Comparison of ENCODE assay signal across 8 mouse cellular contexts in genomic region chr4:119172919-119173650, GRCm38 (mm10). TPM values are rescaled to one million over a fixed set of nuclear protein-coding genes. Genes with fewer than 3 reads are reported as not detected.
A peak's percentile ranks its signal among the peaks of the same experiment; 100 is the strongest.
DNase-seq lines count a peak whose midpoint lies in the region; ATAC-seq and TF ChIP-seq lines count a peak whose summit lies in the region.

No protein-coding gene starts in this region.

- no peak for TF ChIP-seq POLR2A in ES-Bruce4 (IDR thresholded peaks at IDR 0.05; ENCODE audit: insufficient read depth, low read length)

- DNase-seq in heart, adult 9 months (ENCODE audit: low spot score in 2 of 2), result no peak
- DNase-seq in layer of hippocampus, adult 8-10 months (ENCODE audit: low spot score in 2 of 2), result no peak
- DNase-seq in c-Kit-positive CD71-positive TER-119-positive erythroid progenitor cells, embryonic 14.5 days (ENCODE audit: low spot score), result no peak

- ATAC-seq in heart, embryonic 13.5 days (ENCODE audit: extremely low read depth, insufficient number of reproducible peaks, low FRiP score, low TSS enrichment), result no peak
- no peak for ATAC-seq in limb, embryonic 12.5 days (ENCODE audit: insufficient number of reproducible peaks, insufficient read depth, low FRiP score, low TSS enrichment, low read depth)
- no peak for ATAC-seq in neural tube, embryonic 15.5 days (ENCODE audit: low FRiP score)

- H3K9ac ChIP-seq in heart, embryonic 13.5 days, result peak overlapping the region; percentile 95
- peak overlapping the region; percentile 73 for H3K9ac ChIP-seq in ES-Bruce4 (ENCODE audit: low read depth, poor library complexity, severe bottlenecking)
- H3K9ac ChIP-seq in limb, embryonic 12.5 days (replicated peaks), result peak overlapping the region; percentile 81
- H3K9ac ChIP-seq in neural tube, embryonic 15.5 days (replicated peaks), result peak overlapping the region; percentile 87

- H3K4me3 ChIP-seq in heart, embryonic 13.5 days, result peak overlapping the region; percentile 90
- H3K4me3 ChIP-seq in ES-Bruce4 (ENCODE audit: low read depth, low read length), result peak overlapping the region; percentile 88
- peak overlapping the region; percentile 81 for H3K4me3 ChIP-seq in erythroblast, embryonic 14.5 days (replicated peaks)
- H3K4me3 ChIP-seq in limb, embryonic 12.5 days (replicated peaks), result peak overlapping the region; percentile 73
- peak overlapping the region; percentile 83 for H3K4me3 ChIP-seq in neural tube, embryonic 15.5 days (replicated peaks)

- WGBS in heart, embryonic 13.5 days, result 32% methylated on average over 18 of the region's 18 CpGs
- 44% methylated on average over 18 of the region's 18 CpGs for WGBS in limb, embryonic 12.5 days
- WGBS in neural tube, embryonic 15.5 days, result 39% methylated on average over 18 of the region's 18 CpGs

- no peak for TF ChIP-seq CTCF in ES-Bruce4 (IDR thresholded peaks at IDR 0.05; ENCODE audit: low read depth, low read length)

- H3K27me3 ChIP-seq in heart, embryonic 13.5 days (replicated peaks), result no peaks in the 10 kb centered on the region
- no peaks in the 10 kb centered on the region for H3K27me3 ChIP-seq in ES-Bruce4 (ENCODE audit: control insufficient read depth, insufficient read depth, low read length, poor library complexity, severe bottlenecking)
- H3K27me3 ChIP-seq in erythroblast, embryonic 14.5 days (ENCODE audit: control insufficient read depth), result no peaks in the 10 kb centered on the region
- no peaks in the 10 kb centered on the region for H3K27me3 ChIP-seq in limb, embryonic 12.5 days
- no peaks in the 10 kb centered on the region for H3K27me3 ChIP-seq in neural tube, embryonic 15.5 days (replicated peaks)

- peak overlapping the region; percentile 75 for H3K27ac ChIP-seq in heart, embryonic 13.5 days (replicated peaks)
- no peak overlapping the region for H3K27ac ChIP-seq in ES-Bruce4 (ENCODE audit: insufficient read depth, low read length)
- peak overlapping the region; percentile 41; the same call in 1 of the 2 replicates for H3K27ac ChIP-seq in limb, embryonic 12.5 days
- H3K27ac ChIP-seq in neural tube, embryonic 15.5 days (replicated peaks), result peak overlapping the region; percentile 80

- peaks cover 23% of the 10 kb centered on the region for H3K4me1 ChIP-seq in heart, embryonic 13.5 days
- no peaks in the 10 kb centered on the region for H3K4me1 ChIP-seq in ES-Bruce4 (ENCODE audit: control insufficient read depth, insufficient read depth, low read length)
- H3K4me1 ChIP-seq in erythroblast, embryonic 14.5 days (ENCODE audit: control insufficient read depth), result peaks cover 49% of the 10 kb centered on the region
- H3K4me1 ChIP-seq in limb, embryonic 12.5 days (replicated peaks), result peaks cover 8% of the 10 kb centered on the region
- H3K4me1 ChIP-seq in neural tube, embryonic 15.5 days, result peaks cover 16% of the 10 kb centered on the region

- H3K4me2 ChIP-seq in heart, embryonic 13.5 days, result peak overlapping the region; percentile 87
- peak overlapping the region; percentile 74 for H3K4me2 ChIP-seq in limb, embryonic 12.5 days
- H3K4me2 ChIP-seq in neural tube, embryonic 15.5 days, result peak overlapping the region; percentile 80

- no peaks in the 10 kb centered on the region for H3K9me3 ChIP-seq in heart, embryonic 13.5 days
- H3K9me3 ChIP-seq in ES-Bruce4 (replicated peaks; ENCODE audit: control insufficient read depth, insufficient read depth, low read length, poor library complexity, severe bottlenecking), result no peaks in the 10 kb centered on the region
- no peaks in the 10 kb centered on the region for H3K9me3 ChIP-seq in erythroblast, embryonic 14.5 days (ENCODE audit: control insufficient read depth, low read length)
- H3K9me3 ChIP-seq in limb, embryonic 12.5 days, result no peaks in the 10 kb centered on the region
- no peaks in the 10 kb centered on the region for H3K9me3 ChIP-seq in neural tube, embryonic 15.5 days (replicated peaks)

- TF ChIP-seq EP300 in ES-Bruce4 (IDR thresholded peaks at IDR 0.05; ENCODE audit: insufficient read depth, low read depth, low read length), result no peak

- peaks cover 38% of the 10 kb centered on the region for H3K36me3 ChIP-seq in heart, embryonic 13.5 days
- no peaks in the 10 kb centered on the region for H3K36me3 ChIP-seq in ES-Bruce4 (ENCODE audit: control insufficient read depth, insufficient read depth, low read length, poor library complexity, severe bottlenecking)
- peaks cover 71% of the 10 kb centered on the region for H3K36me3 ChIP-seq in erythroblast, embryonic 14.5 days (ENCODE audit: control insufficient read depth)
- peaks cover 34% of the 10 kb centered on the region for H3K36me3 ChIP-seq in limb, embryonic 12.5 days
- H3K36me3 ChIP-seq in neural tube, embryonic 15.5 days, result peaks cover 19% of the 10 kb centered on the region

RNA-seq across cellular contexts. Expression of gene Zfp691, which starts 0.9 kb away (rescaled TPM):
- 8.5 and 9.5 TPM in 2 replicates for polyA plus RNA-seq in heart, embryonic 13.5 days (2015; fragmentation: Nextera tagmentation; extraction: Ambion mirVana)
- polyA plus RNA-seq in ES-Bruce4 (2011; ENCODE audit: insufficient read depth, insufficient read length, low read depth, missing spikeins), result 12.3 and 14.8 TPM in 2 replicates
- 1.8 and 2.0 TPM in 2 replicates for polyA plus RNA-seq in erythroblast, embryonic 14.5 days (2012)
- 8.4 and 8.7 TPM in 2 replicates for polyA plus RNA-seq in limb, embryonic 12.5 days (2016; fragmentation: Nextera tagmentation; extraction: Ambion mirVana)
- 4.4 and 4.8 TPM in 2 replicates for polyA plus RNA-seq in neural tube, embryonic 15.5 days (2015; fragmentation: Nextera tagmentation; extraction: Ambion mirVana)
- 10 to 100 TPM in 1 of 4 experiments, 1 to 10 TPM in 3; 5.8 to 10.9 (median 7.5) TPM for total RNA-seq in layer of hippocampus, adult 8-10 months (2022)

RNA-seq across cellular contexts. Expression of gene Ermap, which starts 16.7 kb away (rescaled TPM):
- 11.5 and 16.0 TPM in 2 replicates for polyA plus RNA-seq in heart, embryonic 13.5 days (2015; fragmentation: Nextera tagmentation; extraction: Ambion mirVana)
- 0.37 and 0.52 TPM in 2 replicates for polyA plus RNA-seq in ES-Bruce4 (2011; ENCODE audit: insufficient read depth, insufficient read length, low read depth, missing spikeins)
- 27.7 and 29.4 TPM in 2 replicates for polyA plus RNA-seq in erythroblast, embryonic 14.5 days (2012)
- 6.4 and 7.3 TPM in 2 replicates for polyA plus RNA-seq in limb, embryonic 12.5 days (2016; fragmentation: Nextera tagmentation; extraction: Ambion mirVana)
- 0.79 and 1.2 TPM in 2 replicates for polyA plus RNA-seq in neural tube, embryonic 15.5 days (2015; fragmentation: Nextera tagmentation; extraction: Ambion mirVana)
- under 1 TPM; 0.23 to 0.54 (median 0.28) TPM for total RNA-seq in layer of hippocampus, adult 8-10 months (2022)

RNA-seq across cellular contexts. Expression of gene Svbp, which starts 22.0 kb away (rescaled TPM):
- 124 and 135 TPM in 2 replicates for polyA plus RNA-seq in heart, embryonic 13.5 days (2015; fragmentation: Nextera tagmentation; extraction: Ambion mirVana)
- polyA plus RNA-seq in ES-Bruce4 (2011; ENCODE audit: insufficient read depth, insufficient read length, low read depth, missing spikeins), result 34.2 and 39.1 TPM in 2 replicates
- 49.7 and 52.4 TPM in 2 replicates for polyA plus RNA-seq in erythroblast, embryonic 14.5 days (2012)
- 179 and 182 TPM in 2 replicates for polyA plus RNA-seq in limb, embryonic 12.5 days (2016; fragmentation: Nextera tagmentation; extraction: Ambion mirVana)
- polyA plus RNA-seq in neural tube, embryonic 15.5 days (2015; fragmentation: Nextera tagmentation; extraction: Ambion mirVana), result 198 and 242 TPM in 2 replicates
- 10 to 100 TPM; 15.4 to 21.1 (median 16.3) TPM for total RNA-seq in layer of hippocampus, adult 8-10 months (2022)

RNA-seq across cellular contexts. Expression of gene Tmem269, which starts 44.9 kb away (rescaled TPM):
- polyA plus RNA-seq in heart, embryonic 13.5 days (2015; fragmentation: Nextera tagmentation; extraction: Ambion mirVana), result not detected in 2 replicates
- polyA plus RNA-seq in ES-Bruce4 (2011; ENCODE audit: insufficient read depth, insufficient read length, low read depth, missing spikeins), result 0.73 TPM in 1 of 2 replicates, not detected in the other
- not detected in 2 replicates for polyA plus RNA-seq in erythroblast, embryonic 14.5 days (2012)
- not detected in 2 replicates for polyA plus RNA-seq in limb, embryonic 12.5 days (2016; fragmentation: Nextera tagmentation; extraction: Ambion mirVana)
- polyA plus RNA-seq in neural tube, embryonic 15.5 days (2015; fragmentation: Nextera tagmentation; extraction: Ambion mirVana), result 0.29 and 0.54 TPM in 2 replicates
- total RNA-seq in layer of hippocampus, adult 8-10 months (2022), result 1 to 10 TPM in 1 of 4 experiments, under 1 TPM in 3; 0.37 to 1.0 (median 0.63) TPM

RNA-seq across cellular contexts. Expression of gene AU022252, which starts 59.4 kb away (rescaled TPM):
- polyA plus RNA-seq in heart, embryonic 13.5 days (2015; fragmentation: Nextera tagmentation; extraction: Ambion mirVana), result 26.4 and 27.3 TPM in 2 replicates
- 20.7 and 21.0 TPM in 2 replicates for polyA plus RNA-seq in ES-Bruce4 (2011; ENCODE audit: insufficient read depth, insufficient read length, low read depth, missing spikeins)
- 1.0 and 1.4 TPM in 2 replicates for polyA plus RNA-seq in erythroblast, embryonic 14.5 days (2012)
- polyA plus RNA-seq in limb, embryonic 12.5 days (2016; fragmentation: Nextera tagmentation; extraction: Ambion mirVana), result 41.6 and 45.3 TPM in 2 replicates
- polyA plus RNA-seq in neural tube, embryonic 15.5 days (2015; fragmentation: Nextera tagmentation; extraction: Ambion mirVana), result 26.0 and 29.2 TPM in 2 replicates
- total RNA-seq in layer of hippocampus, adult 8-10 months (2022), result 10 to 100 TPM; 23.1 to 32.9 (median 25.6) TPM
